Mouse (Mus musculus): ENCODE measurements at regions not wholly inside any gene's neighbourhood (a gene's known extent, or its start where the extent isn't known, plus 50 kb on each side); places are given as distances from the start of the nearest gene placed in this dataset.

DNA sequence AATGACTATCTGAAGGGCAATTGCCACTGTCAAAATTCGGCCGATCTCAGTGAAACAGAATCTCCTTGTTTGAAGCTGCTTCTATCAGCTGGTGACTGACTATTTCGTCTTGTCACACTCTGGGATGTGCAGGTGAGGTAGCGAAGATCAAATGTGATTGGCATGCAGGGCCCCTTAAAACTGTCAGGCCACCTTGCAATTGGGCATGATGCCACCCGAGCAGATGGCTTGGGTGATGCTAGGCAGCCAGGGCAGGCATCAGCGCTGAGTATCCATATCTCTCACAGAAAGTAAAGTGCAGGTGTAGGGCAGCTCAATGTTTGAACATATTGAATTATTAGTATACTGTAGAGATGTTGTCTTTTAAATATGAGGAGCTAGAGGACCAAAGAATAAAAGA, 223.8 kb downstream of the Sox11 start:
- WGBS: 79% methylated on average over 6 of the region's 6 CpGs
- no peak overlapping the region for H3K4me3 ChIP-seq (ENCODE audit: low read depth, low read length)
- TF ChIP-seq POLR2A (IDR thresholded peaks at IDR 0.05; ENCODE audit: low read depth, low read length) (no peak), CTCF (IDR thresholded peaks at IDR 0.05; ENCODE audit: extremely low read depth, insufficient read length, insufficient replicate concordance, low read depth, low read length) (no peak)

DNA sequence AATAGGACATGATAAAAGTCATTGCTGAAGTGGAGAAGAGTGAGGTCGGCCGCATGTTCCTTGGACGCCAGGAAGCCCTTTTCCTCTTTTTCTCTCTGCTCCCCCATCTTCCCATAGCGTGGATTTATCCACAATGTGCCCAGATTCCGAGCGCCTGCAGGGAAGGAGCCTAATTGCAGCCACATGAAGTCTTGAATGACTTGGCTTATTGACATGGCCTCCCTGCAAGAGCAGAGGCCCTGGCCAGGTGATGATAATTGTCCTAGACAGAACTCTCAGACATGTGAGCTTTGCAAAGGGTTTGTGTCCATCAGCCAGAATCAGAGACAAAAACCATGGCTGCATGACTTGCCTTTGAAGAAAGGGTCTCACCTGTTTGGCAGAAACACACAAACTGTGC, 227.0 kb downstream of the Sox11 start:
- H3K27me3 ChIP-seq (ENCODE audit: control insufficient read depth, insufficient read depth, low read length): no peaks in the 10 kb centered on the region
- no peaks in the 10 kb centered on the region for H3K36me3 ChIP-seq (ENCODE audit: control insufficient read depth, insufficient read depth, low read length)
- WGBS: 76% methylated on average over 6 of the region's 6 CpGs
- no peaks in the 10 kb centered on the region for H3K4me1 ChIP-seq (ENCODE audit: control insufficient read depth, insufficient read depth, insufficient read length, low read length)
- no peak overlapping the region for H3K27ac ChIP-seq (ENCODE audit: insufficient read depth, low read depth, low read length)
- no peak overlapping the region for H3K4me3 ChIP-seq (ENCODE audit: low read depth, low read length)
- TF ChIP-seq POLR2A (IDR thresholded peaks at IDR 0.05; ENCODE audit: low read depth, low read length): no peak
- TF ChIP-seq CTCF (IDR thresholded peaks at IDR 0.05; ENCODE audit: extremely low read depth, insufficient read length, insufficient replicate concordance, low read depth, low read length): no peak

More for the DNA sequence above, 223.8 kb downstream of the Sox11 start:
- Histone ChIP-seq H3K27me3 (ENCODE audit: control insufficient read depth, insufficient read depth, low read length) (no peaks in the 10 kb centered on the region), H3K4me1 (ENCODE audit: control insufficient read depth, insufficient read depth, insufficient read length, low read length) (no peaks in the 10 kb centered on the region), H3K36me3 (ENCODE audit: control insufficient read depth, insufficient read depth, low read length) (no peaks in the 10 kb centered on the region), H3K27ac (ENCODE audit: insufficient read depth, low read depth, low read length) (no peak overlapping the region)

DNA sequence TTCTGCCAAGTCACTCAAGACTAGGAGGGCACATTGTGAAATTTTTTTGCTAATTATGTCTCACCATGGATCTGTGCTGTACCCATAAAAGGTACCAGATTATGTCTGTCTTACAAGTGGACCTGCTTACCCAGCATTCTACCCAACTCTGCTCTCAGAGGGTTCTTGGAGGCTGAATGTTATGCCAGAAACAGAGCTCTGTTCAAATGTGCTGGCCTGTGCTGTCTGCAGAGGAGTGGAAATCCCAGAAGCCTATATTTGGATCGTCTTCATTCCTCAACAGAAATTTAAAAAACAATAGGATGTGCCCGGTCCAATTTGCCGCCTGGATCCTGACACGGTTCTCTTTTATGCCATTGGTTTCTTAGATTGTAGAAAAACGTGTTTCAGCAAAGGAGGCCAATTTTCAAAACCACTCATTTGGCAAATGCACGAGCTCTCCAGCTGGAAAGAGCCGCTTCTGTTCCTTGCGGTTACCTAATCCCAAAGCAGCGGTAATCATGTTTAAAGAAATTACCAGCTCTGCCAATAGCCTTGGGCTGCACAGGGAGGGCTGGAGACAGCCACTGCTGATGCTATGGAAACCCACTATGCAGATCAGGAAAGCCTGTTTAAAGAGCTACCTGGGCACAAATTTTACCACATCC, 237.3 kb downstream of the Sox11 start:
- no peaks in the 10 kb centered on the region for H3K27me3 ChIP-seq (ENCODE audit: control insufficient read depth, insufficient read depth, low read length)
- TF ChIP-seq CTCF (IDR thresholded peaks at IDR 0.05; ENCODE audit: extremely low read depth, insufficient read length, insufficient replicate concordance, low read depth, low read length) (no peak), POLR2A (IDR thresholded peaks at IDR 0.05; ENCODE audit: low read depth, low read length) (no peak)
- 86% methylated on average over 9 of the region's 9 CpGs for WGBS
- H3K27ac ChIP-seq (ENCODE audit: insufficient read depth, low read depth, low read length): no peak overlapping the region
- no peaks in the 10 kb centered on the region for H3K36me3 ChIP-seq (ENCODE audit: control insufficient read depth, insufficient read depth, low read length)
- no peak overlapping the region for H3K4me3 ChIP-seq (ENCODE audit: low read depth, low read length)
- no peaks in the 10 kb centered on the region for H3K4me1 ChIP-seq (ENCODE audit: control insufficient read depth, insufficient read depth, insufficient read length, low read length)

DNA sequence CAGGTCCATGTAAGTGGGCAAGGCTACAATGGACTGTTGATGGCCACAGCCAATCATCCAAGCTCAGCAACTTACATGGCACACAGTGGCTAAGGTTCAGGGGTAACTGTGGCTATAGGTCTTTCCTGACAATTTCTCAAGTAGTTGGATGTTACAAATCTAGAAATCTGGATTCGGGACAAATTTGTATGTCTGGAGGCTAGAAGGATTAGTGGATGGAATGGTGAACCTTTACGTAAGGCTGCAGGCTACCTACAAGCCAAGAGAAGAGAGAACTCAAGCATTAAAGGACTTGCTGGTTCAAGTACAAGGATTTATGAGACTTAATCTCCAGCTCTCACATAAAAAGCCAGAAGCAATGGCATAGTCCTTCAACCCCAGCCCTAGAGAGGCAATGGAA, 239.4 kb downstream of the Sox11 start:
- Histone ChIP-seq H3K27me3 (ENCODE audit: control insufficient read depth, insufficient read depth, low read length) (no peaks in the 10 kb centered on the region), H3K36me3 (ENCODE audit: control insufficient read depth, insufficient read depth, low read length) (no peaks in the 10 kb centered on the region), H3K27ac (ENCODE audit: insufficient read depth, low read depth, low read length) (no peak overlapping the region), H3K4me3 (ENCODE audit: low read depth, low read length) (no peak overlapping the region), H3K4me1 (ENCODE audit: control insufficient read depth, insufficient read depth, insufficient read length, low read length) (no peaks in the 10 kb centered on the region)
- WGBS: 87% methylated on average over 2 of the region's 2 CpGs
- no peak for TF ChIP-seq CTCF (IDR thresholded peaks at IDR 0.05; ENCODE audit: extremely low read depth, insufficient read length, insufficient replicate concordance, low read depth, low read length)
- no peak for TF ChIP-seq POLR2A (IDR thresholded peaks at IDR 0.05; ENCODE audit: low read depth, low read length)

DNA sequence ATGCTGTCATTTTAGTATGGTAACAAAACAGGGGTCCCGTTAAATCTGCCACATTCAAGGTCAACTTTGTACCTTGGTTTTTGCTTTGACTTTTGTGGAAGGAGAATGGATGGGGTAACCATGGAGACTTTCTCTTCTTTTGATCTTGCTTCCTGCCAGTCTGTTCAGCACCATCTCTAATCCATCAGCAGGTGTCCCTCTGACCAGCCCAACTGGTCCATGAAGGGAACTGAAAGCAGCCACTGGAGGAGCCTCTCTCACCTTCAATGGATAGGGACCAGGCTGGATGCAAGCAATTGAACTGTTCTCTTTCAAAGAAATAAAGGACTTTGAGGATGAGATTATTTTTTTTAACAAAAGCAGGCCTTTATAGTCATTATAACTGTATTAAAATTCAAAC, 253.2 kb downstream of the Sox11 start:
- Histone ChIP-seq H3K27ac (ENCODE audit: insufficient read depth, low read depth, low read length) (no peak overlapping the region), H3K4me1 (ENCODE audit: control insufficient read depth, insufficient read depth, insufficient read length, low read length) (peaks cover 9% of the 10 kb centered on the region; the same call in 1 of the 2 replicates), H3K4me3 (ENCODE audit: low read depth, low read length) (no peak overlapping the region), H3K27me3 (ENCODE audit: control insufficient read depth, insufficient read depth, low read length) (no peaks in the 10 kb centered on the region), H3K36me3 (ENCODE audit: control insufficient read depth, insufficient read depth, low read length) (no peaks in the 10 kb centered on the region)
- WGBS: 90% methylated on average over 1 of the region's 1 CpGs
- TF ChIP-seq POLR2A (IDR thresholded peaks at IDR 0.05; ENCODE audit: low read depth, low read length) (no peak), CTCF (IDR thresholded peaks at IDR 0.05; ENCODE audit: extremely low read depth, insufficient read length, insufficient replicate concordance, low read depth, low read length) (no peak)

DNA sequence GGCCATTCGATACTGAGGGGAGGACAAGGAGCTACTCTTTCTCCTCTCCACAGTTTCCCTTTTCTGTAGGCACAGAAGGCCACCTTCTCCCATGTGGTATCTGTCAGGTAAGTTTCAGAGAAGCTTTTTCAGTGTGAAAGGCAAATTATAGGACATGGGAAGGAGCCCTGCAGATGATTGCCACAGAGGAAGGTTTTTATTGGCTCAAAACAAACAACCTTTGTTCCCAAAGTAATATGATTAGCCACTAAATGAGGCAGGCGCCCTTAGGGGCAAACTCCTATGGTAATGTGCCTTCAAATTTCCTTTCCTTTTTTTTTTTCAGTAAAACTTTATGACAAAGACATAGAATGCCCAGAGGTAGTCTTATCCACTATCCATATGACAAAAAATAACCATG, 256.5 kb downstream of the Sox11 start:
- H3K27me3 ChIP-seq (ENCODE audit: control insufficient read depth, insufficient read depth, low read length): no peaks in the 10 kb centered on the region
- H3K27ac ChIP-seq (ENCODE audit: insufficient read depth, low read depth, low read length): peak overlapping the region; percentile 40
- 33% methylated on average over 2 of the region's 2 CpGs for WGBS
- H3K36me3 ChIP-seq (ENCODE audit: control insufficient read depth, insufficient read depth, low read length): no peaks in the 10 kb centered on the region
- peaks cover 17% of the 10 kb centered on the region; the same call in 1 of the 2 replicates for H3K4me1 ChIP-seq (ENCODE audit: control insufficient read depth, insufficient read depth, insufficient read length, low read length)
- TF ChIP-seq POLR2A (IDR thresholded peaks at IDR 0.05; ENCODE audit: low read depth, low read length): no peak
- TF ChIP-seq CTCF (IDR thresholded peaks at IDR 0.05; ENCODE audit: extremely low read depth, insufficient read length, insufficient replicate concordance, low read depth, low read length): no peak
- H3K4me3 ChIP-seq (ENCODE audit: low read depth, low read length): no peak overlapping the region

DNA sequence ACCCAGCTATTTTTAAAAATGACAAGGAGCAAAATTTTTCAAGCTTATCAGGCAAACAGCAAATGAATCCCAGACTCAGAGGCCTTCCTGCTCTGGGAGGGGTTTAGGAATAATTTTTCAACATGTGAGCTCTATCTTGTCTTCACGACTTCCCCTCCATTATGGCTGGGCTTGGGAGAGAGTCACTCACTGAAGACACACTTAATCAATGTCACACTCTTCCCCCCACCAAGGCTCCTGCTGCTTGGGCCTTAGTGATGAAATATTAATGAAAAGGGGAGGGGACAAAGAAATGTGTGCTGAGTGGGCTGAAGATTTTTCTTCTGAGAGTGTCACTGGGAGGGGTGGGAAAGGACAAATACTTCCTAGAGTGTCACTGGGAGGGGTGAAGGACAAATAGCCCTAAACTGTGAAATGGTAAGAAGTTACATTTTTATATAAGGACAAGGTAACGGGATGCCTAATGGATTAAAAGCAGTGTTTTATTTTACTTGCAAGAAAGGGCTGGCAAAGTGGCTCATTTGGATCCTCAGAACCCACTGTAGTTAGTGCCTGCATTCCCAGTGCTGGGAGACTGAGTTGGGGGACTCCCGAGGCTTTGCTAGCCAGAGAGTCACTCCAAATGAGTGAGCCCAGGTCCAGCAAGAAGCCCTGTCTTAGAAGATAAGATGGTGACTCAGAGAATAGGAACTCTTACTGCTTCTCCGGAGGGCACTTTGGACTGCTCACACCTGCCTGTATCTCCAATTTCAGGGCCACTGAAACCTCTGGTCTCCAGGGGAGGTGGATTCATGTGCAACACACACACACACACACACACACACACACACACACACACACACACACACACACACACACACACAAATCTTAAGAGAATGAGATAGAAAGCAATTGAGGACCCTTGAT, 258.5 kb downstream of the Sox11 start:
- Histone ChIP-seq H3K4me3 (ENCODE audit: low read depth, low read length) (no peak overlapping the region), H3K27ac (ENCODE audit: insufficient read depth, low read depth, low read length) (no peak overlapping the region)
- 41% methylated on average over 4 of the region's 4 CpGs for WGBS

More for the DNA sequence above, 258.5 kb downstream of the Sox11 start:
- no peaks in the 10 kb centered on the region for H3K27me3 ChIP-seq (ENCODE audit: control insufficient read depth, insufficient read depth, low read length)
- H3K4me1 ChIP-seq (ENCODE audit: control insufficient read depth, insufficient read depth, insufficient read length, low read length): peaks cover 17% of the 10 kb centered on the region; the same call in 1 of the 2 replicates
- H3K36me3 ChIP-seq (ENCODE audit: control insufficient read depth, insufficient read depth, low read length): no peaks in the 10 kb centered on the region
- TF ChIP-seq POLR2A (IDR thresholded peaks at IDR 0.05; ENCODE audit: low read depth, low read length) (no peak), CTCF (IDR thresholded peaks at IDR 0.05; ENCODE audit: extremely low read depth, insufficient read length, insufficient replicate concordance, low read depth, low read length) (no peak)

Measured in small intestine, adult 2 months (tissue).